ENCODE assay signal across 8 mouse cellular contexts in the genomic region with DNA sequence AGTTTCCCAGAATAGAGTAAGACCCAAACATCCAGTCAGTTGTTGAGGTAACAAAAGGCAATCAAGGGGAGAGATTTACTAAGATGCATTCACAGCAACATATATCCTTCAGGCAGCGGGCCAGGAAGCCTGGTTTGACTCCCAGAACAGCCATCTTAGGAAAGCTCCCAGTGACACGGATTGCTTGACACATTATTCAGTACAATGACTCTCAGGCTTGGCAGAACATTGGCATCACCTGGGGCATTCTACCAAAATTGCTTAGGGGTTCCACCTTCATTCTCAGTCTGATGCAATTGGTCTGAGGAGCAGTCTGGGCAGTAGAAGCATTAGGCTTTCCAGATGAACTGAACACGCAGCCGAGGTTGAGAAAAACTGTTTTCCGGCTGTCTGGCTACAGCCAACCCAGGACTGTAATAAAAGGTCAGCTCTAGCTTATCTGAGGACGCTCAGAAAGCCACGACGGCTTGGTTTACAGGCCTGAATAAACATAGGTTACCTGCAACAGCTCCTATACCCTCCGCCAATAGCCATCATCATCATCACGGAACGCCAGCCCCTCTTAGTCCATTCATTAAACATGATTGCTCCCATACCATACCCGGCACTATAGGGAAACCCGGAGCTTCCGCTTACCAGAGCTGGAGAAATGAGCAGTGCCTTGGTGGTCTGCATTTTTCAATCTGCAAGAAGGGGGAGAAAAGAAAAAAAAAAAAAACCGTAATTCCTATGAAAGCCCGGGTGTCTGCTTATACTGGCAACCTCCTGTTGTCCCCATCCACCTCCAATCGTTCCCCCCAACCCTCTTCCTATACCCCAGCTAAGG. TPM values are rescaled to one million over a fixed set of nuclear protein-coding genes. Genes with fewer than 3 reads are reported as not detected.
DNase-seq lines count a peak whose midpoint lies in the region; ATAC-seq and TF ChIP-seq lines count a peak whose summit lies in the region.
"Had no signal": no experiment of that assay in that cellular context is flagged by ENCODE, and none has a peak within 500 bp of the region (broad histone marks: within the 10 kb centered on the region; RNA-seq: fewer than 3 reads in every experiment).

No protein-coding gene starts in this region.

- TF ChIP-seq POLR2A in spleen, adult 2 months (IDR thresholded peaks at IDR 0.05; ENCODE audit: low read depth, low read length) = no peak

- H3K27ac ChIP-seq in spleen, adult 2 months (ENCODE audit: insufficient read depth, low read length) = no peak overlapping the region; the same call in 1 of the 2 replicates
- H3K27ac ChIP-seq in heart, embryonic 16.5 days (ENCODE audit: low read length) = peak overlapping the region; percentile 96
- H3K27ac ChIP-seq in limb, embryonic 15.5 days = peak overlapping the region; percentile 76

- DNase-seq in spleen, adult 2 months (ENCODE audit: low read depth in 1 of 2, low spot score in 2 of 2) = no peak
- no peak for DNase-seq in spleen, adult 18-20 months
- peak; percentile 56 to 70 for DNase-seq in cerebellum, postnatal 10 days
- peak; percentile 44 for DNase-seq in right cerebral cortex, postnatal 4 days
- no peak for DNase-seq in gastrocnemius, postnatal 10 days

- H3K27me3 ChIP-seq in spleen, adult 2 months (ENCODE audit: control insufficient read depth, insufficient read depth, low read length) = no peaks in the 10 kb centered on the region
- no peaks in the 10 kb centered on the region for H3K27me3 ChIP-seq in heart, embryonic 16.5 days (ENCODE audit: control insufficient read depth, insufficient read depth, low read length)
- H3K27me3 ChIP-seq in limb, embryonic 15.5 days = no peaks in the 10 kb centered on the region

- peaks cover 4% of the 10 kb centered on the region; the same call in 1 of the 2 replicates for H3K4me1 ChIP-seq in spleen, adult 2 months (ENCODE audit: control insufficient read depth, insufficient read depth, insufficient read length)
- H3K4me1 ChIP-seq in heart, embryonic 16.5 days (ENCODE audit: control insufficient read depth, insufficient read depth, low read length) = peaks cover 9% of the 10 kb centered on the region
- H3K4me1 ChIP-seq in limb, embryonic 15.5 days = peaks cover 19% of the 10 kb centered on the region

- H3K9ac ChIP-seq in heart, embryonic 16.5 days (ENCODE audit: low read length) = peak overlapping the region; percentile 95
- peak overlapping the region; percentile 79 for H3K9ac ChIP-seq in limb, embryonic 15.5 days

- ATAC-seq in heart, embryonic 16.5 days (replicated peaks; ENCODE audit: extremely low read depth, insufficient read depth, low FRiP score) = no peak
- no peak for ATAC-seq in limb, embryonic 15.5 days (ENCODE audit: insufficient number of reproducible peaks, low FRiP score, low TSS enrichment, low read depth)

- no peaks in the 10 kb centered on the region for H3K9me3 ChIP-seq in heart, embryonic 16.5 days (replicated peaks; ENCODE audit: control insufficient read depth, low read length)
- H3K9me3 ChIP-seq in limb, embryonic 15.5 days = no peaks in the 10 kb centered on the region

- H3K4me2 ChIP-seq in heart, embryonic 16.5 days (ENCODE audit: low read depth, low read length) = peak overlapping the region; percentile 63
- H3K4me2 ChIP-seq in limb, embryonic 15.5 days = peak overlapping the region; percentile 79

- WGBS in spleen, adult 2 months = 15% methylated on average over 17 of the region's 17 CpGs
- 6% methylated on average over 17 of the region's 17 CpGs for WGBS in heart, embryonic 16.5 days
- WGBS in limb, embryonic 15.5 days = 11% methylated on average over 17 of the region's 17 CpGs

- H3K4me3 ChIP-seq in spleen, adult 2 months (ENCODE audit: extremely low read depth, insufficient read depth, insufficient read length) = peak overlapping the region; percentile 80; the same call in 1 of the 2 replicates
- peak overlapping the region; percentile 89 for H3K4me3 ChIP-seq in heart, embryonic 16.5 days (ENCODE audit: low read length)
- H3K4me3 ChIP-seq in limb, embryonic 15.5 days = peak overlapping the region; percentile 78

- TF ChIP-seq CTCF in spleen, adult 2 months (IDR thresholded peaks at IDR 0.05; ENCODE audit: extremely low read depth, insufficient read depth, insufficient read length, insufficient replicate concordance) = no peak

- peaks cover 6% of the 10 kb centered on the region; the same call in 1 of the 2 replicates for H3K36me3 ChIP-seq in spleen, adult 2 months (ENCODE audit: control insufficient read depth, insufficient read depth, low read length)
- peaks cover 15% of the 10 kb centered on the region for H3K36me3 ChIP-seq in heart, embryonic 16.5 days (ENCODE audit: control insufficient read depth, insufficient read depth)
- H3K36me3 ChIP-seq in limb, embryonic 15.5 days = peaks cover 31% of the 10 kb centered on the region

RNA-seq across cellular contexts. Expression of a gene that starts 0.9 kb away (rescaled TPM):
- 193 and 219 TPM in 2 replicates for polyA plus RNA-seq in spleen, adult 2 months (2012; rRNA removed)
- polyA plus RNA-seq in heart, embryonic 16.5 days (2015; fragmentation: Nextera tagmentation; extraction: Ambion mirVana) = 2,218 and 2,299 TPM in 2 replicates
- 498 and 615 TPM in 2 replicates for polyA plus RNA-seq in limb, embryonic 15.5 days (2015; fragmentation: Nextera tagmentation; extraction: Ambion mirVana)
- total RNA-seq in gastrocnemius, postnatal 10 days (2021) = 1,000 to 10,000 TPM; 1,118 to 1,302 TPM

RNA-seq across cellular contexts. Expression of a gene that starts 9.4 kb away (rescaled TPM):
- 20.1 and 20.2 TPM in 2 replicates for polyA plus RNA-seq in spleen, adult 2 months (2012; rRNA removed)
- polyA plus RNA-seq in heart, embryonic 16.5 days (2015; fragmentation: Nextera tagmentation; extraction: Ambion mirVana) = 29.1 and 31.4 TPM in 2 replicates
- 36.4 and 45.2 TPM in 2 replicates for polyA plus RNA-seq in limb, embryonic 15.5 days (2015; fragmentation: Nextera tagmentation; extraction: Ambion mirVana)
- 10 to 100 TPM; 24.2 to 29.8 TPM for total RNA-seq in gastrocnemius, postnatal 10 days (2021)

RNA-seq across cellular contexts. Expression of a gene that starts 37.2 kb away (rescaled TPM):
- polyA plus RNA-seq in spleen, adult 2 months (2012; rRNA removed) = not detected in 2 replicates
- polyA plus RNA-seq in heart, embryonic 16.5 days (2015; fragmentation: Nextera tagmentation; extraction: Ambion mirVana) = 0.11 TPM in 1 of 2 replicates, not detected in the other
- not detected in 2 replicates for polyA plus RNA-seq in limb, embryonic 15.5 days (2015; fragmentation: Nextera tagmentation; extraction: Ambion mirVana)
- total RNA-seq in gastrocnemius, postnatal 10 days (2021) = not detected
- total RNA-seq: heart, adult 18-20 months had no signal

RNA-seq across cellular contexts. Expression of a gene that starts 39.9 kb away (rescaled TPM):
- 15.6 and 18.1 TPM in 2 replicates for polyA plus RNA-seq in spleen, adult 2 months (2012; rRNA removed)
- 69.3 and 72.0 TPM in 2 replicates for polyA plus RNA-seq in heart, embryonic 16.5 days (2015; fragmentation: Nextera tagmentation; extraction: Ambion mirVana)
- polyA plus RNA-seq in limb, embryonic 15.5 days (2015; fragmentation: Nextera tagmentation; extraction: Ambion mirVana) = 89.0 and 99.0 TPM in 2 replicates
- total RNA-seq in gastrocnemius, postnatal 10 days (2021) = 10 to 100 TPM; 31.6 to 34.5 TPM

RNA-seq across cellular contexts. Expression of a gene that starts 50.2 kb away (rescaled TPM):
- not detected in 2 replicates for polyA plus RNA-seq in spleen, adult 2 months (2012; rRNA removed)
- polyA plus RNA-seq in heart, embryonic 16.5 days (2015; fragmentation: Nextera tagmentation; extraction: Ambion mirVana) = not detected in 2 replicates
- not detected in 2 replicates for polyA plus RNA-seq in limb, embryonic 15.5 days (2015; fragmentation: Nextera tagmentation; extraction: Ambion mirVana)
- total RNA-seq in gastrocnemius, postnatal 10 days (2021) = not detected
- total RNA-seq: heart, adult 18-20 months had no signal

Comparison
In these comparisons a context has a peak if more than half of its experiments do, and no peak if none do; other contexts are left out.
1. DNase-seq: peak in cerebellum, postnatal 10 days (2 of 2) and right cerebral cortex, postnatal 4 days (single experiment); none in spleen, adult 2 months (0 of 2), spleen, adult 18-20 months (0 of 2) and gastrocnemius, postnatal 10 days (single experiment).
2. Peak in every context shown above with its lines, with median percentiles within 50 percentile points of each other: H3K4me3 ChIP-seq.